Mouse (Mus musculus) liver, embryonic 14.5 days (tissue): ENCODE measurements around the gene Apobec1.

Experiments
- CTCF ChIP-seq: IDR thresholded peaks from 2 replicates; pipeline ENCODE4 v1.5.1; 2016; ENCODE audit warnings: antibody characterized with exemption, low read depth, control low read depth
- EP300 ChIP-seq: IDR thresholded peaks from 2 replicates; pipeline ENCODE4 v1.6.1; 2016; ENCODE audit warnings: antibody characterized with exemption, low read depth

DNA sequence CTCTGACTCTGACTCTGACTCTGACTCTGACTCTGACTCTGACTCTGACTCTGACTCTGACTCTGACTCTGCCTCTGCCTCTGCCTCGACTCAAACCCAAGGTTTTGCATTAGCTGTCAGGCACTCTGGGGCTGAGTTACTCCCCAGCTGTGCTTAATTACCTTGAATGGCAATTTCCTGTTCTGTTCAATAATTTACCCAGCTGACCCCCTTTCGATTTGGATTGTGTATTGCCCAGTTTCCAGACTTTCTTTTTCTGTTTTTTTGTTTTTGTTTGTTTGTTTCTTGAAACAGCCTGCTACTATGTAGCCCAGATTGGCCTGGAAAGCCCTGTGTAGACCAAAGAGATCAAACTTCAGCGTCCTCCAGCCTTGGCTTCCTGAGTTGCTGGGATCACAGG, 13.8 kb upstream of the Apobec1 start:
- no peak for TF ChIP-seq EP300
- TF ChIP-seq CTCF, result no peak
